Mouse (Mus musculus) lung, embryonic 15.5 days (tissue): ENCODE data around the gene Nrxn1. TPM values are rescaled to one million over a fixed set of nuclear protein-coding genes. Genes with fewer than 3 reads are reported as not detected.

Experiments used
- ATAC-seq: fragments of 200-750 bp; cut with Nextera tagmentation; 2 replicates; pipeline ENCODE4 v1.8.0; 2017; ENCODE audit warnings: moderate number of reproducible peaks, borderline replicate concordance; ENCODE audit not compliant: low FRiP score, low TSS enrichment; ENCODE audit errors: extremely low read depth
- H3K27ac ChIP-seq: fragments of 300-500 bp; sonication (generic); 2 replicates; pipeline ENCODE4 v1.5.1; 2015; ENCODE audit warnings: moderate library complexity, mild to moderate bottlenecking, inconsistent platforms
- H3K27me3 ChIP-seq: fragments of 300-500 bp; sonication (generic); 2 replicates; pipeline ENCODE4 v1.6.1; 2015; ENCODE audit warnings: inconsistent platforms
- H3K36me3 ChIP-seq: fragments of 300-500 bp; sonication (generic); 2 replicates; pipeline ENCODE4 v1.6.1; 2015; ENCODE audit warnings: inconsistent platforms
- H3K4me1 ChIP-seq: fragments of 300-500 bp; sonication (generic); 2 replicates; pipeline ENCODE4 v1.6.1; 2015; ENCODE audit warnings: inconsistent platforms
- H3K4me2 ChIP-seq: fragments of 300-500 bp; sonication (generic); 2 replicates; pipeline ENCODE4 v1.6.1; 2015; ENCODE audit warnings: inconsistent platforms, mild to moderate bottlenecking, moderate library complexity
- H3K4me3 ChIP-seq: fragments of 300-500 bp; sonication (generic); 2 replicates; pipeline ENCODE4 v1.5.1; 2015; ENCODE audit warnings: mild to moderate bottlenecking, inconsistent platforms
- H3K9ac ChIP-seq: fragments of 300-500 bp; sonication (generic); 2 replicates; pipeline ENCODE4 v1.6.1; 2015; ENCODE audit warnings: inconsistent platforms
- H3K9me3 ChIP-seq: fragments of 300-500 bp; sonication (generic); 2 replicates; pipeline ENCODE4 v1.6.1; 2016; ENCODE audit warnings: inconsistent platforms
- WGBS: fragments of 180-500 bp; shearing (Covaris S2); methylation state at CpG from one replicate; pipeline ENCODE4 v1.1.7; 2015; 5-methylcytosine and 5-hydroxymethylcytosine counted together
- polyA plus RNA-seq: library from polyadenylated mRNA; unstranded; fragments of >200 nt; fragmentation: Nextera tagmentation; extraction: Ambion mirVana; gene quantifications from 2 replicates; pipeline ENCODE4 v1.2.1, GENCODE M21; 2015

Nrxn1 gene
- polyA plus RNA-seq = 2.3 and 2.7 TPM in 2 replicates

DNA sequence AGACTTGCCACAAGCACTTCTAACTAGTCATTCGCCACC, at the start of gene Nrxn1:
Gene Nrxn1 (minus strand): TSS at position 30 of the 39 bp plus-strand sequence.
- 0% methylated on average over 1 of the region's 1 CpGs for WGBS
- Histone ChIP-seq H3K27ac (no peak within 1 kb of the TSS), H3K27me3 (no peaks in the 10 kb centered on the region), H3K4me2 (peak within 1 kb of the TSS; percentile 35), H3K36me3 (no peaks in the 10 kb centered on the region), H3K4me1 (no peaks in the 10 kb centered on the region), H3K9me3 (no peaks in the 10 kb centered on the region), H3K9ac (no peak within 1 kb of the TSS), H3K4me3 (peak within 1 kb of the TSS; percentile 24)
- no peak for ATAC-seq

GRCm38 (mm10) chr17:91136859-91137258, 44.0 kb upstream of the Nrxn1 start:
- no peak for ATAC-seq

GRCm38 (mm10) chr17:91112880-91113628, 20.2 kb upstream of the Nrxn1 start:
- Histone ChIP-seq H3K4me2 (no peak overlapping the region), H3K27ac (no peak overlapping the region), H3K27me3 (no peaks in the 10 kb centered on the region), H3K4me1 (no peaks in the 10 kb centered on the region), H3K9me3 (no peaks in the 10 kb centered on the region), H3K9ac (no peak overlapping the region), H3K4me3 (no peak overlapping the region), H3K36me3 (no peaks in the 10 kb centered on the region)
- ATAC-seq = no peak
- WGBS = 77% methylated on average over 3 of the region's 3 CpGs

More at GRCm38 (mm10) chr17:91136859-91137258, 44.0 kb upstream of the Nrxn1 start:
- Histone ChIP-seq H3K4me1 (no peaks in the 10 kb centered on the region), H3K27me3 (no peaks in the 10 kb centered on the region), H3K27ac (no peak overlapping the region), H3K9ac (no peak overlapping the region), H3K4me3 (no peak overlapping the region), H3K36me3 (no peaks in the 10 kb centered on the region), H3K4me2 (no peak overlapping the region), H3K9me3 (no peaks in the 10 kb centered on the region)
- WGBS = 58% methylated on average over 3 of the region's 3 CpGs

GRCm38 (mm10) chr17:91112085-91112484, 19.2 kb upstream of the Nrxn1 start:
- Histone ChIP-seq H3K27me3 (no peaks in the 10 kb centered on the region), H3K4me3 (no peak overlapping the region), H3K27ac (no peak overlapping the region), H3K36me3 (no peaks in the 10 kb centered on the region), H3K4me1 (no peaks in the 10 kb centered on the region), H3K4me2 (no peak overlapping the region), H3K9ac (no peak overlapping the region), H3K9me3 (no peaks in the 10 kb centered on the region)
- 73% methylated on average over 1 of the region's 1 CpGs for WGBS
- no peak for ATAC-seq

GRCm38 (mm10) chr17:91093081-91093875, 407 bp upstream of the Nrxn1 start:
- Histone ChIP-seq H3K9ac (no peak overlapping the region), H3K4me2 (no peak overlapping the region), H3K36me3 (no peaks in the 10 kb centered on the region), H3K9me3 (no peaks in the 10 kb centered on the region), H3K27ac (no peak overlapping the region), H3K4me1 (no peaks in the 10 kb centered on the region), H3K27me3 (no peaks in the 10 kb centered on the region), H3K4me3 (no peak overlapping the region)
- ATAC-seq = no peak
- 31% methylated on average over 12 of the region's 12 CpGs for WGBS

DNA sequence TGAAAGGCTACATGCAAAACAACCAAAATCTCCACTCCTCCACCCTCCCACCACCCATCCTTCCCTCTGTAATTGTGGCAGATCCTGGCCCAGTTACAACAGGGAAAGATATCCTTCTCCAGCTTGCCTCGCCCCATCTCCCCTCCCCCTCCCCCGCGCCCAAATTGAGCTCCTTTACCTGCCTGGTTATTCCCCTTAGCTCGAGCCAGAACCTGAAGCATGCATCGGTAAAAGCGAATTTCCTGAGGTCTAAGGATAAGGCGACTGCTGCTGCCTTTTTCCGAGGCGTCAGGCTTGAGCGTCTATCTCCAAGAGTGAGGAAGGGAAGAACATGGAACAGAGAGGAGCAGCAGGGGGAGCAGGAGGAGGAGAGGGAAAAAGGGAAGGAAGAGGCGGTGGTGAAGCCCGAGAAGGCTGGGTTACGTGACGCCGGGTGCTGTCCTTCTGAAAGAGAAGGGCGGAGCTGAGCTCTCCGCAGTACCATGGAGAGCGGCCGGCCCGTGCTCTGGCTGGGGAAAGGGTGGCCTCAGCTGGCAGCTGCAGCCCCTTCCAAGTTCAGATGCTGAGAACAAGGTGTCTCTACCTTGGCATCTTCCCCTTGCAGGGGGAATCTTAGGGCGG, 340 bp downstream of the Nrxn1 start:
- peak overlapping the region; percentile 35 for H3K4me2 ChIP-seq
- H3K9me3 ChIP-seq = no peaks in the 10 kb centered on the region
- no peaks in the 10 kb centered on the region for H3K36me3 ChIP-seq
- no peak overlapping the region for H3K27ac ChIP-seq
- no peak overlapping the region for H3K9ac ChIP-seq
- peak; percentile 93; the same call in 1 of the 2 replicates for ATAC-seq
- H3K4me3 ChIP-seq = peak overlapping the region; percentile 24
- no peaks in the 10 kb centered on the region for H3K27me3 ChIP-seq
- no peaks in the 10 kb centered on the region for H3K4me1 ChIP-seq
- WGBS = 2% methylated on average over 21 of the region's 21 CpGs

DNA sequence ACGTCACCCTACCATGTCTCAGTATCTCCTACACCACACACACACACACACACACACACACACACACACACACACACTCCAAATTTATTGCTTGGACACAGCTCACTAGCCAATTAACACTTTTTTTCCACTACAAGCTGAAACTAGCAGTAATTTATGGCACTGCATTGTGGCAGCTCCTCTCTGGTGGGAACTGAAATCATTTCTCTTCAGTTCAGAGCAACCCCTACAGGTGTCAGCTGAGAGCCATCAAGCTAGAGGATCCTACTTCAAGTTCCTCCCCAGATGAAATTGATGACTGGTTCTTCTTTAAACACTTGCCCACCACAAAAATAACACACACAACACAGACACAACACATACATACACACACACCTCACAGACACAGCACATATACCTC, 2.2 kb downstream of the Nrxn1 start:
- Histone ChIP-seq H3K4me2 (no peak overlapping the region), H3K4me3 (no peak overlapping the region), H3K36me3 (no peaks in the 10 kb centered on the region), H3K9ac (no peak overlapping the region), H3K27me3 (no peaks in the 10 kb centered on the region), H3K4me1 (no peaks in the 10 kb centered on the region), H3K27ac (no peak overlapping the region), H3K9me3 (no peaks in the 10 kb centered on the region)
- no peak for ATAC-seq
- WGBS = 79% methylated on average over 1 of the region's 1 CpGs

DNA sequence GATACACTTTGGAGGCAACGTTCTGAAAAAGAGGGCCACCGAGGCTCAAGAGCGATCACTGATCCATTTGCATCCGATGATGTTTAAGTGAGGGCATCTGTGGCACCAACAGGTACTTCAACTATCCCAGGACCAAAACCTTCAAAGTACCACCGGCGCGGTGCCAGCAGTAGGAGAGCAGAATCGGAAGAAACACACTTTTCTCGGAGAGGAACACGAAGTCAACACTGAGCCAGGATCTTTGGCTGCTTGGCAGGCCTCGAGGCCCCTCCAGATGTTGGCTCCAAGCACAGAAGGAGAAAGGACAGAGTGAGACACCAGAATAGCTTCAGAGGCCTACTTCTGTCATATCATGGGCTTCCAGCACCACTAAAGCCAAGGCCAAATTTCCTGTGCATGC, 3.9 kb downstream of the Nrxn1 start:
- 82% methylated on average over 11 of the region's 11 CpGs for WGBS
- no peak overlapping the region for H3K9ac ChIP-seq
- H3K4me3 ChIP-seq = no peak overlapping the region
- H3K9me3 ChIP-seq = no peaks in the 10 kb centered on the region
- no peaks in the 10 kb centered on the region for H3K27me3 ChIP-seq
- H3K4me2 ChIP-seq = no peak overlapping the region
- H3K36me3 ChIP-seq = no peaks in the 10 kb centered on the region
- no peak overlapping the region for H3K27ac ChIP-seq
- ATAC-seq = no peak
- H3K4me1 ChIP-seq = no peaks in the 10 kb centered on the region

- Histone ChIP-seq H3K27ac (no peak overlapping the region), H3K4me3 (no peak overlapping the region), H3K4me2 (no peak overlapping the region), H3K9ac (no peak overlapping the region), H3K9me3 (no peaks in the 10 kb centered on the region), H3K36me3 (no peaks in the 10 kb centered on the region), H3K4me1 (no peaks in the 10 kb centered on the region), H3K27me3 (no peaks in the 10 kb centered on the region)
- ATAC-seq = peak; percentile 39; the same call in 1 of the 2 replicates
- 56% methylated on average over 82 of the region's 82 CpGs for WGBS
Measured at GRCm38 (mm10) chr17:91088037-91088715, 4.7 kb downstream of the Nrxn1 start.

DNA sequence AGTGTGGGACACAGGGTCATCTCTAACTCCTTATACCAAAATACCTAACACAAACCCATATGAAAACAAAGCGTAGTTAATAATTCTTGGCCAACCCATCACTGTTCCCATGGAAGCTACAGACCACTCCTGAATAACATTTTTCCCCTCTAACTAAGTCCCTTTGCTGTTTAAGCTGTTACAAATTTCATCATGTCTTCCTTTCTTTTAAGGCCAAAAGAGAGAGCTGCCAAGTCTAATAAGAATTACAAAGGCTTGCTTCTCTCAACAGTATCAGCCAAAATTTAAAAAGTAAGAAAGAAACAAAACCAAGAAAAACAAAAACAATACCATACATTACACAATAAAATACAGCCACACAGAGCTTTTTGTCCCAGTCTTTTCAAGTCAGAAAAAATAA, 6.5 kb downstream of the Nrxn1 start:
- no peak for ATAC-seq
- no peak overlapping the region for H3K4me3 ChIP-seq
- no peaks in the 10 kb centered on the region for H3K9me3 ChIP-seq
- H3K36me3 ChIP-seq = no peaks in the 10 kb centered on the region
- no peak overlapping the region for H3K4me2 ChIP-seq
- no peaks in the 10 kb centered on the region for H3K27me3 ChIP-seq
- no peak overlapping the region for H3K27ac ChIP-seq
- no peak overlapping the region for H3K9ac ChIP-seq
- WGBS = 87% methylated on average over 1 of the region's 1 CpGs
- no peaks in the 10 kb centered on the region for H3K4me1 ChIP-seq

DNA sequence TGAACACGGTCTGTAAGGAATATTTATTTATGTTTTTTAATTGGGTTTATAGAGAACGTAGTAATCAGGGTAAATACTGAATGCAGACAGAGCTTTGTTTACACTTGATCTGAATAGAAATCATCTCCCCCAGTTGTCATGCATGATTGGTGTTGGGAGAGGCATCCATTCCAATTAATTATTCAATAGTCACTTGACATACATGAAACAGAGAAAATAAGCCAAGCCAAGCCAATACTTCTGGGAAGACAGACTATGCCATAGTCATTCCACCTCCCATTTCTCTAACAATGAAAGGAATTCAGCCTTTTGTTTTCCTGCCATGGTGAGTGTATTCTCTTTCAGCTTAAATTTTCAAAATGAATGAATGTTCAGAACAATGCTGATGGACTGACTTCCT, 7.5 kb downstream of the Nrxn1 start:
- Histone ChIP-seq H3K4me1 (no peaks in the 10 kb centered on the region), H3K27me3 (no peaks in the 10 kb centered on the region), H3K4me3 (no peak overlapping the region), H3K27ac (no peak overlapping the region), H3K9ac (no peak overlapping the region), H3K36me3 (no peaks in the 10 kb centered on the region), H3K4me2 (no peak overlapping the region), H3K9me3 (no peaks in the 10 kb centered on the region)
- no peak for ATAC-seq
- 65% methylated on average over 2 of the region's 2 CpGs for WGBS

- Histone ChIP-seq H3K4me2 (no peak overlapping the region), H3K9me3 (no peaks in the 10 kb centered on the region), H3K36me3 (no peaks in the 10 kb centered on the region), H3K9ac (no peak overlapping the region), H3K27ac (no peak overlapping the region), H3K4me3 (no peak overlapping the region), H3K27me3 (no peaks in the 10 kb centered on the region), H3K4me1 (no peaks in the 10 kb centered on the region)
- no peak for ATAC-seq
Measured at GRCm38 (mm10) chr17:91079096-91079495, 13.8 kb downstream of the Nrxn1 start.
